Mouse (Mus musculus): ENCODE data around the gene Cd47. TPM values are rescaled to one million over a fixed set of nuclear protein-coding genes. Genes with fewer than 3 reads are reported as not detected.

Cd47 gene
- polyA plus RNA-seq, 1 experiment from 2014 or later = 166 TPM

GRCm38 (mm10) chr16:49770320-49771189 lies 29.8 kb upstream of the Cd47 start:
- WGBS = 85% methylated on average over 12 of the region's 12 CpGs
- Histone ChIP-seq H3K4me1 (ENCODE audit: control insufficient read depth, insufficient read depth, low read length) (no peaks in the 10 kb centered on the region), H3K36me3 (ENCODE audit: control insufficient read depth, insufficient read depth, low read length) (no peaks in the 10 kb centered on the region)

GRCm38 (mm10) chr16:49771609-49772396 lies 28.5 kb upstream of the Cd47 start:
- H3K27ac ChIP-seq (ENCODE audit: low read depth, low read length) = no peak overlapping the region
- ATAC-seq (ENCODE audit: low read depth) = no peak
- no peak overlapping the region for H3K4me2 ChIP-seq (ENCODE audit: low read depth, low read length)
- no peaks in the 10 kb centered on the region for H3K9me3 ChIP-seq (ENCODE audit: control insufficient read depth, low read length)
- H3K27me3 ChIP-seq (ENCODE audit: control insufficient read depth, insufficient read depth, low read length) = no peaks in the 10 kb centered on the region
- H3K36me3 ChIP-seq (ENCODE audit: control insufficient read depth, insufficient read depth, low read length) = no peaks in the 10 kb centered on the region
- WGBS = 75% methylated on average over 7 of the region's 7 CpGs
- no peak overlapping the region for H3K4me3 ChIP-seq (ENCODE audit: low read depth, low read length)
- no peaks in the 10 kb centered on the region for H3K4me1 ChIP-seq (ENCODE audit: control insufficient read depth, insufficient read depth, low read length)
- H3K9ac ChIP-seq (replicated peaks; ENCODE audit: low read depth, low read length) = no peak overlapping the region

More at GRCm38 (mm10) chr16:49770320-49771189, 29.8 kb upstream of the Cd47 start:
- Histone ChIP-seq H3K9me3 (ENCODE audit: control insufficient read depth, low read length) (no peaks in the 10 kb centered on the region), H3K4me3 (ENCODE audit: low read depth, low read length) (no peak overlapping the region), H3K9ac (replicated peaks; ENCODE audit: low read depth, low read length) (no peak overlapping the region), H3K4me2 (ENCODE audit: low read depth, low read length) (no peak overlapping the region), H3K27ac (ENCODE audit: low read depth, low read length) (no peak overlapping the region), H3K27me3 (ENCODE audit: control insufficient read depth, insufficient read depth, low read length) (no peaks in the 10 kb centered on the region)
- no peak for ATAC-seq (ENCODE audit: low read depth)

- no peak overlapping the region for H3K4me2 ChIP-seq (ENCODE audit: low read depth, low read length)
- H3K4me3 ChIP-seq (ENCODE audit: low read depth, low read length) = no peak overlapping the region
- 68% methylated on average over 1 of the region's 1 CpGs for WGBS
- H3K4me1 ChIP-seq (ENCODE audit: control insufficient read depth, insufficient read depth, low read length) = no peaks in the 10 kb centered on the region
- no peak overlapping the region for H3K27ac ChIP-seq (ENCODE audit: low read depth, low read length)
- no peaks in the 10 kb centered on the region for H3K36me3 ChIP-seq (ENCODE audit: control insufficient read depth, insufficient read depth, low read length)
- ATAC-seq (ENCODE audit: low read depth) = no peak
- no peaks in the 10 kb centered on the region for H3K9me3 ChIP-seq (ENCODE audit: control insufficient read depth, low read length)
- no peaks in the 10 kb centered on the region for H3K27me3 ChIP-seq (ENCODE audit: control insufficient read depth, insufficient read depth, low read length)
- no peak overlapping the region for H3K9ac ChIP-seq (replicated peaks; ENCODE audit: low read depth, low read length)
These were observed 27.8 kb upstream of the Cd47 start for GRCm38 (mm10) chr16:49772576-49772975.

GRCm38 (mm10) chr16:49773068-49773467 lies 27.3 kb upstream of the Cd47 start:
- no peak for ATAC-seq (ENCODE audit: low read depth)
- H3K4me3 ChIP-seq (ENCODE audit: low read depth, low read length) = no peak overlapping the region
- no peak overlapping the region for H3K9ac ChIP-seq (replicated peaks; ENCODE audit: low read depth, low read length)
- no peaks in the 10 kb centered on the region for H3K4me1 ChIP-seq (ENCODE audit: control insufficient read depth, insufficient read depth, low read length)
- no peak overlapping the region for H3K27ac ChIP-seq (ENCODE audit: low read depth, low read length)
- H3K9me3 ChIP-seq (ENCODE audit: control insufficient read depth, low read length) = no peaks in the 10 kb centered on the region
- no peaks in the 10 kb centered on the region for H3K36me3 ChIP-seq (ENCODE audit: control insufficient read depth, insufficient read depth, low read length)
- H3K4me2 ChIP-seq (ENCODE audit: low read depth, low read length) = no peak overlapping the region
- no peaks in the 10 kb centered on the region for H3K27me3 ChIP-seq (ENCODE audit: control insufficient read depth, insufficient read depth, low read length)
- 94% methylated on average over 1 of the region's 1 CpGs for WGBS

GRCm38 (mm10) chr16:49774059-49775001 lies 26.0 kb upstream of the Cd47 start:
- H3K9me3 ChIP-seq (ENCODE audit: control insufficient read depth, low read length) = no peaks in the 10 kb centered on the region
- H3K27ac ChIP-seq (ENCODE audit: low read depth, low read length) = no peak overlapping the region
- no peak overlapping the region for H3K4me3 ChIP-seq (ENCODE audit: low read depth, low read length)
- no peaks in the 10 kb centered on the region for H3K36me3 ChIP-seq (ENCODE audit: control insufficient read depth, insufficient read depth, low read length)
- no peaks in the 10 kb centered on the region for H3K4me1 ChIP-seq (ENCODE audit: control insufficient read depth, insufficient read depth, low read length)
- H3K9ac ChIP-seq (replicated peaks; ENCODE audit: low read depth, low read length) = no peak overlapping the region
- 82% methylated on average over 18 of the region's 18 CpGs for WGBS
- no peak for ATAC-seq (ENCODE audit: low read depth)
- no peaks in the 10 kb centered on the region for H3K27me3 ChIP-seq (ENCODE audit: control insufficient read depth, insufficient read depth, low read length)
- no peak overlapping the region for H3K4me2 ChIP-seq (ENCODE audit: low read depth, low read length)

- Histone ChIP-seq H3K36me3 (ENCODE audit: control insufficient read depth, insufficient read depth, low read length) (no peaks in the 10 kb centered on the region), H3K27ac (ENCODE audit: low read depth, low read length) (no peak overlapping the region), H3K4me1 (ENCODE audit: control insufficient read depth, insufficient read depth, low read length) (no peaks in the 10 kb centered on the region), H3K27me3 (ENCODE audit: control insufficient read depth, insufficient read depth, low read length) (no peaks in the 10 kb centered on the region), H3K9ac (replicated peaks; ENCODE audit: low read depth, low read length) (no peak overlapping the region), H3K4me2 (ENCODE audit: low read depth, low read length) (no peak overlapping the region), H3K4me3 (ENCODE audit: low read depth, low read length) (no peak overlapping the region), H3K9me3 (ENCODE audit: control insufficient read depth, low read length) (no peaks in the 10 kb centered on the region)
- WGBS = 86% methylated on average over 22 of the region's 22 CpGs
- no peak for ATAC-seq (ENCODE audit: low read depth)
These were observed 25.0 kb upstream of the Cd47 start for GRCm38 (mm10) chr16:49775002-49775966.

GRCm38 (mm10) chr16:49776981-49777380 lies 23.4 kb upstream of the Cd47 start:
- Histone ChIP-seq H3K9me3 (ENCODE audit: control insufficient read depth, low read length) (no peaks in the 10 kb centered on the region), H3K27ac (ENCODE audit: low read depth, low read length) (no peak overlapping the region), H3K9ac (replicated peaks; ENCODE audit: low read depth, low read length) (no peak overlapping the region), H3K4me1 (ENCODE audit: control insufficient read depth, insufficient read depth, low read length) (no peaks in the 10 kb centered on the region), H3K4me2 (ENCODE audit: low read depth, low read length) (no peak overlapping the region), H3K27me3 (ENCODE audit: control insufficient read depth, insufficient read depth, low read length) (no peaks in the 10 kb centered on the region), H3K36me3 (ENCODE audit: control insufficient read depth, insufficient read depth, low read length) (no peaks in the 10 kb centered on the region), H3K4me3 (ENCODE audit: low read depth, low read length) (no peak overlapping the region)
- 85% methylated on average over 7 of the region's 7 CpGs for WGBS
- no peak for ATAC-seq (ENCODE audit: low read depth)
